Mouse (Mus musculus) embryonic fibroblast, embryonic 13.5 days (primary cell): ENCODE measurements around the gene Gzmk.

ENCODE experiments used
- CTCF ChIP-seq: IDR thresholded peaks from 2 replicates; pipeline ENCODE4 v1.5.1; 2011; ENCODE audit warnings: mild to moderate bottlenecking, control low read depth, low read length, moderate library complexity, borderline replicate concordance; ENCODE audit not compliant: insufficient read depth
- POLR2A ChIP-seq: IDR thresholded peaks from 2 replicates; pipeline ENCODE4 v1.6.1; 2011; ENCODE audit warnings: low read depth, mild to moderate bottlenecking, control low read depth, low read length, moderate library complexity

GRCm38 (mm10) chr13:113129974-113130373 is 95.7 kb downstream of the Gzmk start:
- TF ChIP-seq POLR2A (no peak), CTCF (no peak)
